In genomic region chrX:7762137-7762920, GRCm38 (mm10) we compare ENCODE assay signal across 8 mouse cellular contexts. TPM values are rescaled to one million over a fixed set of nuclear protein-coding genes. Genes with fewer than 3 reads are reported as not detected.
A peak's percentile ranks its signal among the peaks of the same experiment; 100 is the strongest.
DNase-seq lines count a peak whose midpoint lies in the region; ATAC-seq and TF ChIP-seq lines count a peak whose summit lies in the region.

Gene Tfe3 (plus strand): TSS chrX:7762560.

- TF ChIP-seq POLR2A in olfactory bulb, adult 2 months (IDR thresholded peaks at IDR 0.05; ENCODE audit: insufficient read depth, low read depth, low read length), result 0 out of 2 replicates have a peak, but pooled peaks have one; percentile 28
- no peak for TF ChIP-seq POLR2A in thymus, adult 2 months (IDR thresholded peaks at IDR 0.05; ENCODE audit: control insufficient read depth, extremely low read depth, insufficient read depth, low read length, poor library complexity)

- DNase-seq in ES-E14 (ENCODE audit: low read depth, low spot score), result peak; percentile 77
- peak; percentile 96 for DNase-seq in cerebellum, adult 11-12 months
- DNase-seq in heart, postnatal 36 days, result peak; percentile 83 to 84
- peak; percentile 84 to 95 for DNase-seq in layer of hippocampus, adult 2 months (ENCODE audit: low spot score in 2 of 2)
- DNase-seq in lung, embryonic 14.5 days, result peak; percentile 94
- DNase-seq in thymus, adult 2 months, result peak; percentile 74

- WGBS in forebrain, embryonic 16.5 days, result 13% methylated on average over 36 of the region's 38 CpGs
- 10% methylated on average over 32 of the region's 38 CpGs for WGBS in lung, embryonic 14.5 days
- WGBS in olfactory bulb, adult 2 months, result 21% methylated on average over 38 of the region's 38 CpGs
- 4% methylated on average over 38 of the region's 38 CpGs for WGBS in thymus, adult 2 months

- ATAC-seq in forebrain, embryonic 16.5 days, result peak; percentile 96
- peak; percentile 97 for ATAC-seq in lung, embryonic 14.5 days (ENCODE audit: insufficient read depth)

- no peaks in the 10 kb centered on the region for H3K27me3 ChIP-seq in forebrain, embryonic 16.5 days (replicated peaks; ENCODE audit: control insufficient read depth, insufficient read depth, low read length)
- H3K27me3 ChIP-seq in lung, embryonic 14.5 days (ENCODE audit: insufficient read depth, low read length), result no peaks in the 10 kb centered on the region
- no peaks in the 10 kb centered on the region for H3K27me3 ChIP-seq in thymus, adult 2 months (ENCODE audit: control insufficient read depth, insufficient read depth, low read length)

- peaks cover 15% of the 10 kb centered on the region for H3K36me3 ChIP-seq in ES-E14 (ENCODE audit: control insufficient read depth, insufficient read depth, low read length, poor library complexity, severe bottlenecking)
- H3K36me3 ChIP-seq in forebrain, embryonic 16.5 days (ENCODE audit: control insufficient read depth, insufficient read depth), result 0 out of 2 replicates have a peak, but pooled peaks cover 2% of the 10 kb centered on the region
- H3K36me3 ChIP-seq in lung, embryonic 14.5 days (ENCODE audit: insufficient read depth), result peaks cover 13% of the 10 kb centered on the region
- no peaks in the 10 kb centered on the region for H3K36me3 ChIP-seq in thymus, adult 2 months (ENCODE audit: control insufficient read depth, insufficient read depth, low read length)

- intact Hi-C loops in heart, postnatal 36 days (cut with DNase I), result loop anchor here (2.0 kb wide), 1 partner anchor 14 kb away; no protein-coding TSS in a partner anchor

- peaks cover 2 to 8% of the 10 kb centered on the region in 2 experiments; a peak in 2 of 4 replicates for H3K4me1 ChIP-seq in ES-E14 (ENCODE audit: control insufficient read depth in 2 of 2, insufficient read depth in 2 of 2, low read length in 2 of 2, poor library complexity in 1 of 2)
- H3K4me1 ChIP-seq in forebrain, embryonic 16.5 days (replicated peaks; ENCODE audit: control insufficient read depth, insufficient read depth, low read length), result peaks cover 19% of the 10 kb centered on the region
- H3K4me1 ChIP-seq in lung, embryonic 14.5 days (ENCODE audit: insufficient read depth), result no peaks in the 10 kb centered on the region
- H3K4me1 ChIP-seq in olfactory bulb, adult 2 months (ENCODE audit: control insufficient read depth, insufficient read depth, low read length), result peaks cover 11% of the 10 kb centered on the region
- H3K4me1 ChIP-seq in thymus, adult 2 months (replicated peaks; ENCODE audit: control insufficient read depth, insufficient read depth, low read length), result peaks cover 26% of the 10 kb centered on the region

- in situ Hi-C loops in ES-E14 (cut with MboI; ENCODE audit: low sequenced_read_pairs in 2 of 2, unreplicated experiment in 2 of 2), result no loop called here

- peak within 1 kb of the TSS; percentile 88 for H3K9ac ChIP-seq in ES-E14 (ENCODE audit: insufficient read depth, low read depth, low read length, poor library complexity, severe bottlenecking)
- peak within 1 kb of the TSS; percentile 58 for H3K9ac ChIP-seq in forebrain, embryonic 16.5 days (replicated peaks; ENCODE audit: low read depth, low read length)
- peak within 1 kb of the TSS; percentile 67 for H3K9ac ChIP-seq in lung, embryonic 14.5 days

- peak within 1 kb of the TSS; percentile 88 to 93 for H3K4me3 ChIP-seq in ES-E14 (ENCODE audit: insufficient read depth in 1 of 2, low read depth in 1 of 2, low read length in 2 of 2, poor library complexity in 1 of 2, severe bottlenecking in 1 of 2)
- peak within 1 kb of the TSS; percentile 61 for H3K4me3 ChIP-seq in forebrain, embryonic 16.5 days (replicated peaks; ENCODE audit: low read length)
- H3K4me3 ChIP-seq in layer of hippocampus, adult 2 months, result peak within 1 kb of the TSS; percentile 73
- peak within 1 kb of the TSS; percentile 64 for H3K4me3 ChIP-seq in lung, embryonic 14.5 days (ENCODE audit: low read depth, low read length)
- H3K4me3 ChIP-seq in olfactory bulb, adult 2 months (ENCODE audit: insufficient read depth, low read depth, low read length), result peak within 1 kb of the TSS; percentile 80
- H3K4me3 ChIP-seq in thymus, adult 2 months (ENCODE audit: control insufficient read depth, insufficient read depth, low read length), result peak within 1 kb of the TSS; percentile 96

- no peaks in the 10 kb centered on the region for H3K9me3 ChIP-seq in ES-E14 (ENCODE audit: control insufficient read depth, insufficient read depth, low read depth, low read length)
- no peaks in the 10 kb centered on the region for H3K9me3 ChIP-seq in forebrain, embryonic 16.5 days (ENCODE audit: control insufficient read depth, low read length)
- no peaks in the 10 kb centered on the region for H3K9me3 ChIP-seq in lung, embryonic 14.5 days (ENCODE audit: low read depth, low read length)

- H3K27ac ChIP-seq in ES-E14 (ENCODE audit: insufficient read depth, low read depth, low read length, poor library complexity, severe bottlenecking), result peak within 1 kb of the TSS; percentile 95
- H3K27ac ChIP-seq in forebrain, embryonic 16.5 days (ENCODE audit: low read length), result no peak within 1 kb of the TSS; the same call in 1 of the 2 replicates
- peak within 1 kb of the TSS; percentile 83 for H3K27ac ChIP-seq in layer of hippocampus, adult 2 months
- peak within 1 kb of the TSS; percentile 75 for H3K27ac ChIP-seq in lung, embryonic 14.5 days (ENCODE audit: low read depth)
- peak within 1 kb of the TSS; percentile 68 for H3K27ac ChIP-seq in olfactory bulb, adult 2 months (ENCODE audit: insufficient read depth, low read depth, low read length)
- H3K27ac ChIP-seq in thymus, adult 2 months (ENCODE audit: control insufficient read depth, insufficient read depth, low read length), result no peak within 1 kb of the TSS

- H3K4me2 ChIP-seq in forebrain, embryonic 16.5 days (ENCODE audit: low read length), result peak within 1 kb of the TSS; percentile 67
- H3K4me2 ChIP-seq in lung, embryonic 14.5 days, result peak within 1 kb of the TSS; percentile 69

- no peak for TF ChIP-seq CTCF in layer of hippocampus, adult 2 months (conservative IDR thresholded peaks at IDR 0.05)
- TF ChIP-seq CTCF in lung, embryonic 14.5 days (IDR thresholded peaks at IDR 0.05; ENCODE audit: low read depth), result no peak
- no peak for TF ChIP-seq CTCF in olfactory bulb, adult 2 months (IDR thresholded peaks at IDR 0.05; ENCODE audit: insufficient read depth, low read depth, low read length)
- no peak for TF ChIP-seq CTCF in thymus, adult 2 months (IDR thresholded peaks at IDR 0.05; ENCODE audit: borderline replicate concordance, control insufficient read depth, extremely low read depth, insufficient read depth, low read length, poor library complexity)

TF ChIP-seq in ES-E14, 5 proteins besides CTCF, POLR2A, EP300 and RAD21:
- TF ChIP-seq ZNF384 (IDR thresholded peaks at IDR 0.05; ENCODE audit: low read depth, low read length) (peak; percentile 84), CHD2 (IDR thresholded peaks at IDR 0.05; ENCODE audit: low read depth, low read length) (no peak), HCFC1 (IDR thresholded peaks at IDR 0.05; ENCODE audit: borderline replicate concordance, insufficient read depth, low read length) (no peak), ZC3H11A (IDR thresholded peaks at IDR 0.05; ENCODE audit: borderline replicate concordance, low read depth, low read length) (no peak)

RNA-seq across cellular contexts. Expression of gene Tfe3, which starts in this region (rescaled TPM):
- total RNA-seq in ES-E14 (2012; rRNA removed), result 32.3 and 45.8 TPM in 2 replicates
- 20.4 and 21.9 TPM in 2 replicates for polyA plus RNA-seq in forebrain, embryonic 16.5 days (2015; fragmentation: Nextera tagmentation; extraction: Ambion mirVana)
- 10 to 100 TPM; 14.3 to 17.3 TPM for total RNA-seq in heart, postnatal 36 days (2021)
- total RNA-seq in layer of hippocampus, adult 2 months (2021), result 10 to 100 TPM; 29.0 to 35.1 TPM
- 21.7 and 22.5 TPM in 2 replicates for polyA plus RNA-seq in lung, embryonic 14.5 days (2014; fragmentation: Nextera tagmentation; extraction: Ambion mirVana)
- not detected in 2 replicates for polyA plus RNA-seq in olfactory bulb, adult 2 months (2012; ENCODE audit: insufficient read depth, insufficient read length, low replicate concordance, missing spikeins)
- 26.4 and 29.5 TPM in 2 replicates for polyA plus RNA-seq in thymus, adult 2 months (2012; rRNA removed)

Comparison
In these comparisons a context has a peak if more than half of its experiments do, and no peak if none do; other contexts are left out.
1. H3K27ac ChIP-seq: peak in ES-E14 (single experiment), layer of hippocampus, adult 2 months (single experiment), lung, embryonic 14.5 days (single experiment) and olfactory bulb, adult 2 months (single experiment); none in forebrain, embryonic 16.5 days (single experiment) and thymus, adult 2 months (single experiment).
2. Peak in every context shown above with its lines, with median percentiles within 50 percentile points of each other: DNase-seq, H3K4me3 ChIP-seq and H3K9ac ChIP-seq.